Mouse (Mus musculus): Measurements from ENCODE around the gene St6galnac5. TPM values are rescaled to one million over a fixed set of nuclear protein-coding genes. Genes with fewer than 3 reads are reported as not detected.

The St6galnac5 gene
- total RNA-seq, 2 experiments from 2014 or later: 0.07 TPM; not detected in 1

DNA sequence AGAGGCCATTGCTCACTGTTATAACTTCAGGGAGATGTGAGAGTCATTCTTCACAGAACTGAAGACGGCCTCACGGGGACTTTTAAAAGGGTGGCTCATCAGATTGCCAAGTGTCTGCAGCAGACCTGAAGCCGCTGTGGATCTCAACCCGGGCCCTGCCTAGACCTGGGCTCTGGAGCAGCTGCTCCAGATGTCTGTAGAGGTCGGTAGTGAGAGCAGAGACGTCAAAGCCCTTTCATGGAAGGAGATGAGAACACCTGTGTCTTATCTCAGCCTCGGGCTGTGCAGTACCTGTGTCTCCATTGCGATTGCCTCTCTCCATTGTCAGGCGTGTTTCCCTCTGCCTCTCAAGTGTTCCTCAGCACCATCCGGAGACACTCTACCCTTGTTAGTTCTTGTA, 62.9 kb downstream of the St6galnac5 start:
- ATAC-seq (ENCODE audit: poor library complexity, severe bottlenecking): no peak

DNA sequence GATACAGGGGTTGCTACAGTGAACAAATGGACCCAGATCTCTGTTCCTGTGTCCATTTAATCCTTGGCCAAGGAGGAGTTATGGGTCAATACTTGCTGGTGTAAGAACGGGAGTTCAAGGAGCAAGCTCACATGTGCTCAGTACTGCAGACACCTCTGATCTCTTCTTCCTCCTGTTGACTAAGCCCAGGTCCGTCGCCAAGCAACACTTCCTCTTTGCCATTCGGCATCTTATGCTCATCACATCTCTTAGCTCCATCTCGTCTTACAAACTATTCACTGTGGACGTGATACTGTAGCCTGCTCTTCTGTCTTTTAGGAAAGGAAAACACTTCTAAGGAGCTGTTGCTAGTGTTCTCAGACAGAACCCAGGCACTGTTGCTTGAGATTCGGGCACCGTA, 64.5 kb downstream of the St6galnac5 start:
- ATAC-seq (ENCODE audit: poor library complexity, severe bottlenecking): peak; percentile 55

DNA sequence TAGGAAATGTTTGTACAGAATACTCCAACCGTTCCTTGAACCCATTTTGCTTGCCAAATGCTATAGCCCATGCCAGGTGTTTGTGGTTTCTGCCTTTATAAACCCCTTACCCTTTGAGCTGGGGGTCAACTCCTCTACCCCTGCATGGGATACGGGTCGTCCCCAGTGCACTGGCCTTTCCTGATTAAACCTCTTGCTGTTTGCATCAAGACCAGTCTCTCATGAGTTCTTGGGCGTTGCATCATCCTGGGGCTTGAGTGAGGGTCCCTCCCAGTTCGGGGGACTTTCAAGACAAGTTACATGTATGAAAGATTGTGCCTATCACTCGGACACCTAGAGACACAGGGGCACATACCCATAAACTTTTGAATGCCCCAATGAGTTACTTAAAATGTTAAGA, 67.7 kb downstream of the St6galnac5 start:
- no peak for ATAC-seq (ENCODE audit: poor library complexity, severe bottlenecking)

DNA sequence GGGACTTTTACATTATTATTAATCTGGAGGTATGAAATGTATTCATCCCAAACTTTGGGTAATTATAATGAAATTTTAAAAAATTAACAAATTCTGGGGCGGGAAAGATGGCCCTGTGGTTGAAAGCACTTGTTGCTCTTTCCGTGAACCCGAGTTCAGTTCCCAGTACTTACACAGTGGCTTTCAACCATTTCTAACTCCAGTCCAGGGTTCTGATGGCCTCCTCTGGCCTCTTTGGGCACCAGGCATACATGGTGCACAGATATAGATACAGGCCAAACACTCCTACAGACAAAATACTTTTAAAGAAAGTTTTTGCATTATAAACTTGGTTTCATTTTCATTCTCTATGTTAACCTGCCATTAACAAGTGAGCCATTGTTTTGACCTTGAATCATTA, 68.4 kb downstream of the St6galnac5 start:
- ATAC-seq (ENCODE audit: poor library complexity, severe bottlenecking): no peak

DNA sequence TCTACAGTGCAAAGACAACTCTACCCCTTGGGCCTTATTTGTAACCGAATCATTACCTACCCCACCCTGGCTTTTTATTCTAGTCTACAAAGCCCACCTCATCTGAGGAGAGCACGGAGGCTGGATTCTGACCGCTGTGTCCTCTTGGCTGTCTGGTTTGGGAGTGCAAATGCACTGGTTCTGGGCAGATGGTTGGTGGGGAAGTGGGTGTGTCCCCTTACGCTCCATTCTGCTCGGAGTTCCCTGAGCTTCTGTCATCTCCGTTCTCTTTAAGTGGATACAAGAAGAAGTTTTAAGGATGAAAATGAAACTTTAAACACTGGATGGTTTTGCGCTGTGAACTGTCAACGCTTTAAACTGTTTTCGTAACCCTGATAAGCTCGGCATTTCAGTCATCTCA, 68.9 kb downstream of the St6galnac5 start:
- ATAC-seq (ENCODE audit: poor library complexity, severe bottlenecking): peak; percentile 13

DNA sequence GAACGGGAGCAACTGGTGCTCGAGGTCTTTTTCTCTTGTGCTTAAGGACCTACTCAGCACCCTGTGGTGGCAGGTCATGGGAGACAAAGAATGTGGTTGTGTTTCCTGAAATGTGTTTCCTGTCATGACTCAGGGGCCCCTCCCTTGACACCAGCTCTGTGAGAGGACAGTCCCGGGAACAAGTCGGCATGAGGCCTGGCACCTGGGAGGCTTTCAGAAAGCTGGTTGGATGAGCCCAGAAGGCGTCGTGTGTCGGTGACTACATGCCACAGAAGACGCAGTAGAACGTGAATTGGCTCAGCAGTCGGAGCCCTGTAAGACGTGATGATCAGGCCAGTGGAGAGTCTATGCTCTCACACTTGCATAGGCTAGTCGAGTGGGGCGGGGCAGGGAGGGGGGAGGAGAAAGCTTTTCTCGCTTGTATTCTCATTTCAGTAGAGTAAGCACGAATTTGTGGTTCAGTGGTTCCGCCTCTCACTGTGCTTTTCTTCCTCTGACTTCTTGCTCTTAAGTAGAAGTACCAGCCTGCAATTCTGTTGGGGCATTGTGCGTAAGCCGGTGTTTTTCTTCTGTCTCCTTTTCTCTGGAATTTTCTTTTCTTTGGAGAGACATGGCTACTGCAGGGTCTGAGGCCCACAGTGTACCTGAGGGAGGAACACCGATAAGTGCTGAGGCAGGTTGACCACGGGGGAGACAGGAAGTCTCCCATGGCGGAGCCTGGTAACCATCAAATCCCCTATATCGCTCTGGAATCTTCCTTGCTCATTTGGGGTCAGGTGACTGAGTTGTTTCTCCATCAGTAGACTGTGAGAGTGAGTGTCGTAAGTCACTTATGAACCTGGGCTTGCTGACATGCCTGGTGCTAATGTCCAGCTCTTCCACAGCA, 69.6 kb downstream of the St6galnac5 start:
- ATAC-seq (ENCODE audit: poor library complexity, severe bottlenecking): peak; percentile 85

DNA sequence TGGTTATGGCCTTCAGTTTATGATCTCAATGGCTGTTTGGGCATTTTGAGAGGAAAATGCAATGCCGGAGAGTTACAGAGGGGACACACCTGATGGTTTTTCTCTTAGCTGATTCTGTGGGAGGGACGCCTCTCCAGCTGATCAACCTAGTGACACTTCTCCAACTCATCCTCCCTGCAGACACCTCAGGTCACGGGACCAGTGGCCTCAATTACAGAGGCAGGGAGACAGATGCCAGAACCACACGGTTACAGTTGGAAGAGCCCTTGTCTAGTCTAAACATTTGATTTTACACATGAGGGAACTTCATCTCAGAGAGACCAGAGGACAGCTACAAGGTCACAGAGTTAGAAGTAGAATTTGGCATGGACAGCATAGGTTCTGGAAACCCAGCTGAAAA, 70.5 kb downstream of the St6galnac5 start:
- no peak for ATAC-seq (ENCODE audit: poor library complexity, severe bottlenecking)

DNA sequence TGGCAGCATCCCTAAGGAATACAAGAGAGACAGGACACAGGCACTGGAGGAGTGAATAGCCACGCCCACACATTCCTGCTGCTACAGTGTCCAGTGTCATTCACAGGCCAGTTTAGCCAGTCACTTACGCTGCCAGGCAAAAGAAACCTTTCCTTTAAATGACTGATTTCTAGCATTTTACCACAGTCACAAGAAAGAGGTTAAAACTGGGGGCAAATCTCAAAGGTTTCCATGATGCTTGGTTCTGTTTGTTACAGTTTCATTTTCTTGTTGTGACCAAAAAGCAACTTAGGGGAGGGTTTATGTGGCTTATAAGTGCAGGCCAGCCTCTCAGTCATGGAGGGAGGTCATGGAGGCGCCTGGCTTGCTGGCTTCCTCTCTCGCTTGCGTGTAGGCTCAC, 74.4 kb downstream of the St6galnac5 start:
- no peak for ATAC-seq (ENCODE audit: poor library complexity, severe bottlenecking)

DNA sequence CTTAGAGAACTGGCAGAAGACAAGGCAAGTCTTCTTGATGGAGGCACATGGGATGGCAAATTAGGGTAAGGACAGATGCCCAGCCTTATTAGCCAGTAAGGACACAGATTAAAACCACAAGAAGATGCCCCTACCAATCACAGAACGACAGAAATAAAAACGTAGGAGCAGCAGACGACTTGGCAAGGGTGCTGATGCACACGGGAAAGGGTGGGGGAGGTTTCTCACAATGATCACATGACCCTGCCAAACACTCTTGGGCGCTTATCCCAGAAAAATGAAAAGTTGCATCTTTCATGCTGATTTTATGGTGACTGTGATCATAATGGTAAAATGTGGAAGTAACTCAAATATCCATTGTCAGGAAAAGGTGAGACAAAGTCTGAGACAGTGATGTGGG, 75.0 kb downstream of the St6galnac5 start:
- ATAC-seq (ENCODE audit: poor library complexity, severe bottlenecking): no peak

DNA sequence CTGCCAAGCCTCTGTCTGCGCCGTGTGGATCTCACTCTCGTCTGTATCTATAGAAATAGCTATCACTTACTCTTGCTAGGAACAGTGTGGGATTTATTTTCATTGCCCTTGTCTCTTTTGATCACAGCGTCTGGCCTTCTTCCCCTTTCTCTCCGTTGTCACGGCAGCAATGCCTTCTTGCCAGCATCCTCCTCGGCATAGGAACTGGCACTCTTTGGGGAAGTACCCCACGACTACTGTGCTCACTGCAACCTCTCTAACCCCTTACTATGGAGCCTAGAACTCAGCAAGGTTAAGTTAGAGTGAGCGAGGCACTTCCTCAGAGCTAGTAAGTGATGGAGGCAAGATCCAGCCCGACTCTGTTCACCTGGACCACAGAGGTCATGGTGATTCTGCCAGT, 76.2 kb downstream of the St6galnac5 start:
- ATAC-seq (ENCODE audit: poor library complexity, severe bottlenecking): peak; percentile 94

DNA sequence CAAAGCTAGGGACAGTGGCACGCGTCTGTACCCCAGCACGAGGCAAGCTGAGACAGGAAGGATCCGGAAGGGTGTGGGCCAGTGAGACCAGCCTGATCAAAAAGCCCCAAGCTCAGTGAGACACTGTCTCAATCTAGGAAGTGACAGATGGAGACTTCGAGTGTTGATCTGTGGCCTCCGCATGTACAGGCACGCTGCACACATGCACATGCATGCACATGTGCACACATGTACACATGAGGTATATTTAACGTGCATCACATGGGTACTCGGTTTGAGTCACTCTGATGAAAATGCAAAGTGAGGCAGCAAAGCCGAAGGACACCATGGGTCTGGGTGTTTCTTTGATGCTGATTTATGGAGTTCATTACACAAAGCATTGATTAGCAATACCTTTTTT, 77.0 kb downstream of the St6galnac5 start:
- no peak for ATAC-seq (ENCODE audit: poor library complexity, severe bottlenecking)

DNA sequence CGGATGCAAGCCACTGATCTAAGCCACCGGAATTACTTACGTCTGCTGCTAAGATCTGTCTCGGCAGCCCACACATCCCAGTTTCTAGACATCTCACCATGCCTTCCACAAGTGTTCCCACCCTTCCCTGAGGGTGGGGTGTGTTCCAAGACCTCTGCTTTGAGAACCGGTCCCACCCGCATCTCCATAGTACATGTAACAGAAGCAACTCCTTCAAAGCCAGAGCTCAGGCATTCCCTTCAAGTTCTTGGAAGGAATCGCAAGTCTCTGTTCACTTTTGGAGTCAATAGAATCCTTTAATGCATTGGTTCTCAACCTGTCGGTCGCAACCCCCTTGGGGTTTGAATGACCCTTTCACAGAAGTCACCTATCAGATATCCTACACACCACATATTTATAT, 83.1 kb downstream of the St6galnac5 start:
- ATAC-seq (ENCODE audit: poor library complexity, severe bottlenecking): no peak

DNA sequence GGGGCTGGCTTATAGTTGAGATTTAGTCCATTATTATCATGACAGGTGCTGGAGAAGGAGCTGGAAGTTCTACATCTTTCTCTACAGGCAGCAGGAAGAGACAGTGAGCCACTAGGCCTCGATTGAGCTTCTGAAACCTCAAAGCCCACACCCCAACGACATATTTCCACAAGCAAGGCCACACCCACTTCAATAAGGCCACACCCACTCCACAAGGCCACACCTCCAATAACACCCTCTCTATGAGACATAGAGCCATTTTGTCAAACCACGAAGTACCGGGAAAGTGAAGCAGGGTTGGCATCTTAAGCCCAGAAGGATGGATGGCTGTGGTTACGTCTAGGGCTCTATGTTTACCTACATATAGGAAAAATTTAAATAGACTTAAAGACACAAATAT, 84.8 kb downstream of the St6galnac5 start:
- no peak for ATAC-seq (ENCODE audit: poor library complexity, severe bottlenecking)

DNA sequence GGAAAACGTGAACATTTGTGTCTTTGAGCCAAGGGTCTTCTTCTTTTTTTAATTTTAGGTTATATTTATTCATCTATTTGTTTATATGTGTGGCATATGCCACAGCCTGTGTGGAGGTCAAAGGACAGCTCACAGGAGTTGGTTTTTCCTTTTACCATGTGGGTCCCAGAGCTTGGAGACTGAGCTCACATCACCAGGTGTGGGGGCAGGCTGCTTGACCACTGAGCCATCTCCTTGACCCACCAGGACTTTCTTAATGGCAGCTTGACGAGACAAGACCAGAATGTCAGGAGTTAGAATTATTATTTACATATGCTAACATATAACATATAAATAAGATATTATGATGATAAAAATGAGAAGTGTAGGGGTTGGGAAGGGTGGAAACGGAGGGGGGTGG, 85.9 kb downstream of the St6galnac5 start:
- no peak for ATAC-seq (ENCODE audit: poor library complexity, severe bottlenecking)

DNA sequence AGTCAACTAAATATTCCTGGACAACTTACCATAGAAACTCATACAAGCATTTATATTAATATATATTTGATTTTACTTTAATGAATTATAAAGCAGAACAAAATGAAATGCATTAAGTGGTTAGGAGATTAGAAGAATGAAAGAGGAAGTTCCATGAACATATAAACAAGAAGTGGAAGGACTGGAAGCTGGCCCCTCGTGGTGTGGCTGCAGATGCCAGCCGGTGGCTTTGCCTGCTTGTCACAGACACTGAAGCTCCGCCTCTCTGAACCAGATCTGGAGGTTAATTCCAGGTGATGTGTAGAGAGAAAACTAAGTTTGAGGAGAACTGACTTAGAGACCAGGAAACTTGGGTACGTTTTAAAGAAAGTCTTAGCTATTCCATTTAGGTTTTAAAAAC, 87.1 kb downstream of the St6galnac5 start:
- peak; percentile 99 for ATAC-seq (ENCODE audit: poor library complexity, severe bottlenecking)

DNA sequence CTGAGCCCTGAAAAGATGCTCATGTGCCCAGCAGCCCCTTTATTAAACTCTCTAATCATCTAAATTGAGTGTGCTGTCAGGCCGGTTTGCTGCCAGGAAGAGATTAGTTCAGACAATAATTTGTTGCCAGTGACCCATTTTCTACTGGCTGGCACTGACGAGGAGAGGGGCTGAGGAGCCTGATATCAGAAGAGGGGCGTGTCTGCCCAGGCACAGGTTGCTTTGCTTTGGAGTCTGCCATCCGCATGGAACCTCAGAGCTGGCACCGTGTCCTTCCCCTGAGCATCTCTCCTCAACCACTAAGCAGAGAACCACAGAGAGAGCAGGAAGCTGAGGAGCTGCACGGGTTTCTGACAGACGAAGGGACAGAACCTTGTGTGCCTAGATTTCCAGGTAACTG, 93.9 kb downstream of the St6galnac5 start:
- ATAC-seq (ENCODE audit: poor library complexity, severe bottlenecking): no peak

DNA sequence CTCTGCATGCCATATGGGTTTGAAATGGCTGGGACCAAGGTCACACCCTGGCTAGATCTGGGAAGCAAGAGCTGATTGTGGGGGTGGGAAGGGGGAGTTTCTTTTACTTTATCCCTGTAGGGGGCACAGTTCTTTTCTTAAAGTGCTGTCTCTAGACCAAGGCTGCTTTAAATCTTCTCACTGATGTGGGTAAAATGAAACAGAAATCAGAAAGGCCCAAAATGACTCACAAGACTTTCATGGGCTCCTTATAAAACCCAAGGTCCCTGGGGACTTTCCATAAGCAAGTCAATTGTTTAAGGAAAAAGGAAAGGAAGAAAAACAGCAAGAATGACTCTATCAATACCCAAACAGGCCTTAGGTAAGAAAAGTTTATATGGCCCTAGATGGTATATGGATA, 95.3 kb downstream of the St6galnac5 start:
- ATAC-seq (ENCODE audit: poor library complexity, severe bottlenecking): no peak

DNA sequence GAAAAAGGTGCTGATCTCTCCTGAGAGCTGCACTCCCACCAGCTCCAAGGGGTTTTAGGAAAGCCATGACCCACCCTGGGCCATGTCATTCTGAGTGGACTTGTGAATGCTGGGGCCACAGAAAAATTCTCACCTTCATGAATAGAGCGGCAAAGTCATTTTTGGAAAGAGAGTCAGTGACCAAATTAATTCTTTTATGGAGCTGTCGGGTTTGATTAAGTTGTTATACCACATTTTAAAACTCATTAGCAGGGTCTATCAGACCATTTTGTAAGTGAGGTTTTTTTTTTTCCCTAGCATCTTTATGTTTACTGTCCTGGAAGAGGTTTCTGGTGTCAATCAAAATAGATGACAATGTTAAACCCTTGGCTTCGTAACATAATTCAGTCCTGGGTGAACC, 98.5 kb downstream of the St6galnac5 start:
- no peak for ATAC-seq (ENCODE audit: poor library complexity, severe bottlenecking)

DNA sequence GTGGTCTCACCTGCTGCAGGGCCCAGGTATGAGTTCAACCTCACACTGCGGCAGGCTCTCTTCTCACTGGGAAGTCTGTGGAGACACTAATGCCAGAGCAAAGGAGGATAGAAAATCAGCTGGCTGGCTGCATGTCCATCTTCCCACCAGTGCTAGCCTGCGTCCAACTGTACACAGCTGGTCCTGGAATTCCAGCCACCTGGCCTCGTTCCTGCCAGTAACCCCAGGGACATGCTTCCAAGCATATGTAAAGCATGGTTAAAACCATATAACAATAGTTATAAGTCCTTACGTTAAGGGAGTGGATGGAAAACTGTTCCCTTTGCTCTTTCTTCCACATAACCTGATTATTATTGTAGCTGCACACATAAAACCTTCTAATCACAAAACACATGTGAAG, 100.3 kb downstream of the St6galnac5 start:
- no peak for ATAC-seq (ENCODE audit: poor library complexity, severe bottlenecking)

DNA sequence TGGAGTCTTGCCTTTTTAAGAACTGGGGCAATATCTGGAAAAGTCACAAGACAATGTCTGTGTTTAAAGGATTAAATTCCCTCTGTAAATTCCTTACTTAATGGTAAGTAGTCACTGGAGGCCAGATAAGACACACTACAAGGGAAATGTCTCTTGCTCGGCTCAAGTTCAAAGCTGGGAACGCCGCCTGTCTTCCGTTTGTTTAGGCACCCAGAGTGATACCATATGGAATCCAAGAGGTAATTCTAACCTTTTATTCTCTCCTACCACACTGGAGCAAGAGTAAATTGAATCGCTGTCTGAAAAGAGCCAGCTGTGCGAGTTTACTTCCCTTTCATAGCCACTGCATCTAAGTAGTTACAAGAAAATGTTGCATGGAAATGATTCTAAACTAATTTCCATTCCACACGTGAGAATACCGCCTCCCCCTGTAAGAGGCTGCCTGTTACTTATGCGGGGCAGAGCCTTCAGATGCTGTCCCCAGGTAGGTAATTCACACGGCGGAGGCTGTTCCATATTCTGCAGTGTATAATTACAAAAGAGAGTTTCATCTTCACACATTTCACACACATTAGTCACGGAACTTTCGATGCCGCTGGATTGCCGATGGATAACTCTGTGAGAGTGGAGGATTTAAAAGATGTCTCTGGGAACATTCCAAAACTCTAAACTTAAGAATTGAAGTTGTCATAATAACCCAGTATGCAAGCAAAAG, 101.8 kb downstream of the St6galnac5 start:
- no peak for ATAC-seq (ENCODE audit: poor library complexity, severe bottlenecking)

DNA sequence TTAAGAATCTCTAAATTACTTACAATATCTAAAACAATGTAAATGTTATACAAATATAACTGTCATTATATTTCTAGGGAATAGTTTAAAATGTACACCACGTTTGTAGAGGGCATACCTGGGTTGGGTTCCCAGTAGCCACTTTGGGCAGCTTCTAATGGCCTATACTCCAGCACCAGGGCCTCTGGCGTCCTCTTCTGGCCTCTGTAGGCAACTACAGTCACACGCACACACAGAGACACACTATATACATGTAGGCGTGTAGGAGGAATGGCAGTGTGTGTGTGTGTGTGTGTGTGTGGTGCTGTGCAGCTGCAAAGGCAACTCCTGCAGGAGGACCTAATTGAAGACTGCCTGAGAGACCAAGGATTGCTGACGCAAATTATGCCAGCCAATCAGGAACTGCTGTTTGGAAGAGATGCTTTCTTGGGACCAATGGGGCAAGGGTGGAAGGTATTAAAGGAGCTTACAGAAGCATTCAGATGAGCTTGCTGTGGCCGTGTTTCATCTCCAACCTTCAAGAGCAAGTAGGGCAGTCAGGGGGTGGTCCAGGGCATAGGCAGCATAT, 106.2 kb downstream of the St6galnac5 start:
- ATAC-seq (ENCODE audit: poor library complexity, severe bottlenecking): no peak

All from megakaryocyte, adult 5-6 weeks (primary cell).